Mouse (Mus musculus): Measurements from ENCODE around the gene U90926. TPM values are rescaled to one million over a fixed set of nuclear protein-coding genes. Genes with fewer than 3 reads are reported as not detected.
"Not testable (repeated sequence)": the region's sequence is repeated elsewhere in the genome, so short reads cannot be mapped to it uniquely, and the experiment has no call there.

The U90926 gene
- polyA plus RNA-seq, 1 experiment from 2014 or later = not detected

DNA sequence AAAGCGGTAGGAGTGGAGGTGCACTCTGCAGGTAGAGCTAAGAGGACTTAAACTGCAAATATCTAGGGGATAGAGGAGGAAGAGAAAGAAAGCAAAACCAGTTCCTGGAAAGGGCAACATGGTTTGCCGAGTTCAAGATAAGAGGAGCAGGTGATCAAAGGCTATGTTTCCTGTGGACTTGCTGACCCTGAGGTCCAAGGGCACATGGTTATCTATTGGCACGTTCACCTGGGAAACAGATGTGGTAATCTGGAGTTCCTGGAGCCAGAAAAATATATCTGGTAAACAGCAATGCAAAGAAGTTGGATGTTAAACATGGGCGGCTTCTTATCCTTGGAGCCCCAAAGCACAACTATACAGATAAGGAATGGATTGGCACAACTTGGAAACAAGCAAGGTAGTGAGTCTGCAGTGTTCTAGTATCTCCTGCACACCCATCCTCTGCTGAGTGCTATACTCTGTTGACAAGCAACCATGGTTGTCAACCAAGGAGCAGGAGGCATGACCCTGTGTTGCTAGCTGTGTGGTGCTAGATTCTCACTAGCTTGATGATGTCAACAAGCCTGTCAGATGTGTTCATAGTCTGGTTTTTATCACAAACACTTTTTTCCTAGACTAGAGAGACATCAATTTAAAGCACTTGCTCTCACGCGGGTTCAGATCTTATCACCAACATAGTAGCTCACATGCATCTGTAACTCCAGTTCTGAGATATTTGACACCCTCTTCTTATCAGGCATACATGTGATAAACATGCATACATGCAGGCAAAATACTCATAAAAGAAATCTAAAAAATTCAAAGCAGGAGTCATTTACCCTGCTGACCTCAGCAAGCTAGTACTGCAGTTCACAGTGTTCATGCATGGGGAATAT lies 10.8 kb downstream of the U90926 start:
- ATAC-seq = peak; percentile 84
- Histone ChIP-seq H3K9ac (ENCODE audit: low read depth, low read length) (no peak overlapping the region), H3K9me3 (ENCODE audit: control insufficient read depth, low read length) (no peaks in the 10 kb centered on the region), H3K27ac (ENCODE audit: low read length) (peak overlapping the region; percentile 72; the same call in 1 of the 2 replicates), H3K27me3 (replicated peaks; ENCODE audit: control insufficient read depth, insufficient read depth, low read length) (no peaks in the 10 kb centered on the region), H3K4me1 (ENCODE audit: control insufficient read depth, insufficient read depth, low read length) (peaks cover 15% of the 10 kb centered on the region), H3K36me3 (ENCODE audit: control insufficient read depth, insufficient read depth, low read length) (peaks cover 11% of the 10 kb centered on the region; the same call in 1 of the 2 replicates), H3K4me3 (ENCODE audit: low read length) (no peak overlapping the region), H3K4me2 (ENCODE audit: low read depth, low read length) (0 out of 2 replicates have a peak overlapping the region, but pooled peaks have one; percentile 6)
- 60% methylated on average over 6 of the region's 6 CpGs for WGBS

DNA sequence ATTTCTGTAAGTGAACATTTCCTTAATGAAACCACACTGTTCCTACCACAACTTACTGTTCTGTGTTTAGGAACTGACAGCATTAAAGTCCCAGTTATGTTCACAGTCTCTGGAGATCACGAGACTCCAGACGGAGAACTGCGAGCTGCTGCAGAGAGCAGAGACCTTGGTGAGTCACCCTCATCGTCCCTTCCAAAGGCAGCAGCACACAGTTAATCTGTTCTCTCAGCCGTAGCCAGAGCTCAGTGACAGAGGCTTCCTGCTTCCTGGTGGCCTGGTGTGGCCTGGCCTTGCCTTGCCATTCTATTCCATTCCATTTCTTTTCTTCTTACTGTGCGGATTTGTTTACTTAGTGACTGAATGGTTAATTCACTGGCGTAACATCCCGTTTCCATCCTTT lies 16.9 kb downstream of the U90926 start:
- no peak for ATAC-seq
- H3K36me3 ChIP-seq (ENCODE audit: control insufficient read depth, insufficient read depth, low read length) = peaks cover 20% of the 10 kb centered on the region
- no peak overlapping the region for H3K9ac ChIP-seq (ENCODE audit: low read depth, low read length)
- no peaks in the 10 kb centered on the region for H3K9me3 ChIP-seq (ENCODE audit: control insufficient read depth, low read length)
- 80% methylated on average over 8 of the region's 8 CpGs for WGBS
- no peak overlapping the region for H3K27ac ChIP-seq (ENCODE audit: low read length)
- H3K4me2 ChIP-seq (ENCODE audit: low read depth, low read length) = no peak overlapping the region
- H3K4me3 ChIP-seq (ENCODE audit: low read length) = no peak overlapping the region
- H3K4me1 ChIP-seq (ENCODE audit: control insufficient read depth, insufficient read depth, low read length) = no peaks in the 10 kb centered on the region
- H3K27me3 ChIP-seq (replicated peaks; ENCODE audit: control insufficient read depth, insufficient read depth, low read length) = no peaks in the 10 kb centered on the region

DNA sequence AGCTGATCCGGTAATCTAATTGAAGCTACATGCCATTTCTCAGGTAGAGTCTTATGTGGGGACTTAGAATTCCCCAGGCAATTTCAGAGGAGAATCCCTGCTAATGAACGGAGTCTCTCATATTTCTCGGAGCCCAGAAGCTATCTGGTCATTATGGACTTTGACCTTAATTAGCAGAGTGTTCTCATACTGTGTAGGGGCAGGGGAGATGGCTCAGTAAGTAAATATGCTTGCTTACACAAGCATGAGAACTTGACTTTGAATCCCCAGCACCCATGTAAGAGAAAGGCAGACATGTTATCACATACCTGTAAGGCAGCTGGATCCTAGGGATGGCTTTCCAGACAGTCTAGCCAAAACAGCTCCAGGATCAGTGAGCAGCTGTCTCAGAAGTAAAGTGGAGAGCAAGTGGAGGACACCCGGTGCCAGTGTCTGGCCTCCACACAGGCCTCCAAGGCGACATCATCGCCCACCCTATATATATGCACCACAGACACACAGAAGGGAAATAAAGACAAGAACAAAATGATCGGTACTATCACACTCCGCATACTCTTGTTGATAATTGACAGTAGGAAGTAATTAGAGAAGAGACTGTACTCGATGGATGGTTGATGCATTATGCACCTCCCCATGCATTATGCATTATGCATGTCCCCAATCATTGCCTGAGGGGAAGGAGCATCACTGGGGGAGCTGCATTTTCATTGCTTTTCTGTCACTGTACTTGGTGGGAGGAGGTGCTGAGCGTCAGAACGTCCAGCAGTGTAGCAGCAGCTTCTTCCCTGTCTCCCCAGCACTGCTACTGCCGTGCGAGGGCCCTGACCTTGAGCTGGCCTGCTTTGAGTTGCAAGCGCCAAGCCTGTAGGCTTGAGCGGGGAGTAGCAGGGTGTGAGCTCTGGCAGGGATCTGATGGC lies 18.1 kb downstream of the U90926 start:
- Histone ChIP-seq H3K27ac (ENCODE audit: low read length) (no peak overlapping the region), H3K9ac (ENCODE audit: low read depth, low read length) (no peak overlapping the region), H3K4me3 (ENCODE audit: low read length) (no peak overlapping the region), H3K4me2 (ENCODE audit: low read depth, low read length) (no peak overlapping the region), H3K9me3 (ENCODE audit: control insufficient read depth, low read length) (no peaks in the 10 kb centered on the region), H3K27me3 (replicated peaks; ENCODE audit: control insufficient read depth, insufficient read depth, low read length) (no peaks in the 10 kb centered on the region), H3K4me1 (ENCODE audit: control insufficient read depth, insufficient read depth, low read length) (no peaks in the 10 kb centered on the region), H3K36me3 (ENCODE audit: control insufficient read depth, insufficient read depth, low read length) (peaks cover 26% of the 10 kb centered on the region)
- WGBS = 82% methylated on average over 15 of the region's 15 CpGs
- no peak for ATAC-seq

DNA sequence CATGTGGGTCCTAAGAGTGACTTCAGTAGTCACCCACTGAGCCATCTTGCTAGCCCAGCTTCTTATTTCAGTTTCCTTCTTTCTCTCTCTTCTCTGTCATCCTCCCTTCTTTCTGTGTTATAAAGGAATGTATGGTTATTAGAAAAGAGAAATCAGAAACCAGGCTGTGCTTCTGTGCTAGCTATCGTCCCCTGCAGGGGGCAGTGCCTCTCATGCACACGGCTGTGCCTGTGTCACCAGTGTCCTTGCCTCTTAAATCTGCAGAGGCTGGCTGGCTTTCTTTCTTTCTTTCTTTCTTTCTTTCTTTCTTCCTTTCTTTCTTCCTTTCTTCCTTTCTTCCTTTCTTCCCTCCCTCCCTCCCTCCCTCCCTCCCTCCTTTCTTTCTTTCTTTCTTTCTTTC lies 19.5 kb downstream of the U90926 start:
- not testable (repeated sequence) for H3K9me3 ChIP-seq (ENCODE audit: control insufficient read depth, low read length); H3K27me3 ChIP-seq (replicated peaks; ENCODE audit: control insufficient read depth, insufficient read depth, low read length); ATAC-seq; H3K4me1 ChIP-seq (ENCODE audit: control insufficient read depth, insufficient read depth, low read length); H3K4me2 ChIP-seq (ENCODE audit: low read depth, low read length); H3K27ac ChIP-seq (ENCODE audit: low read length); H3K9ac ChIP-seq (ENCODE audit: low read depth, low read length); H3K4me3 ChIP-seq (ENCODE audit: low read length)
- H3K36me3 ChIP-seq (ENCODE audit: control insufficient read depth, insufficient read depth, low read length) = peaks cover 20% of the 10 kb centered on the region; the same call in 1 of the 2 replicates
- WGBS = 37% methylated on average over 2 of the region's 2 CpGs

DNA sequence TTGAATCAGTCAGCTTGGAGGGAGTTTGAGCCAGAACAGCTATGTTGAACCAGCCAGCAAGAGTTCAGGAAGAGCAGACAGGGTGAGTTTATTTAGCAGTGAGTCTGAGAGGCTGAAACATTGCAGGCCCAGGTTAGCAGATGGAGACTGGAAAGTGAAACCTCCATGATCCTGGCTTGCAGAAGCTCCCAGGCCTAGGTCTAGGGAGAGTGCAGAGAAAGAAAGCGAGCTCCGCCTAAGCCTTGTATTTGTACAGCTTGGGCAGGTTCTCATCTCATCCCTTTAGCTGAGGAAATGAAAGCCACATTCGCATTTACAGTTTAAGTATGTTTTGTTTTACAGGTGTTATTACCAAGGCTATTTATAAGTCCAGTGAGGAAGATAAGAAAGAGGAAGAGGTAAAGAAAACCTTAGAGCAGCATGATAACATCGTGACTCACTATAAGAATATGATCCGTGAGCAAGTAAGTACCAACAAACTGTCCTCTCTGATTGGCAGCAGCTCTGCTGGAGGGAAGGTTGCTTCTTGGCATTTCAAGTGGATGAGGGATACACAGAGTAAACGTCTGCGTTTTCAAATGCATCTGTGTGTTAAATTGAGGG lies 26.2 kb downstream of the U90926 start:
- WGBS = 91% methylated on average over 7 of the region's 7 CpGs
- no peak; the same call in 1 of the 2 replicates for ATAC-seq
- H3K4me1 ChIP-seq (ENCODE audit: control insufficient read depth, insufficient read depth, low read length) = no peaks in the 10 kb centered on the region
- no peaks in the 10 kb centered on the region for H3K27me3 ChIP-seq (replicated peaks; ENCODE audit: control insufficient read depth, insufficient read depth, low read length)
- H3K4me2 ChIP-seq (ENCODE audit: low read depth, low read length) = no peak overlapping the region
- H3K27ac ChIP-seq (ENCODE audit: low read length) = no peak overlapping the region
- no peak overlapping the region for H3K4me3 ChIP-seq (ENCODE audit: low read length)
- H3K36me3 ChIP-seq (ENCODE audit: control insufficient read depth, insufficient read depth, low read length) = peaks cover 30% of the 10 kb centered on the region
- H3K9ac ChIP-seq (ENCODE audit: low read depth, low read length) = no peak overlapping the region
- H3K9me3 ChIP-seq (ENCODE audit: control insufficient read depth, low read length) = no peaks in the 10 kb centered on the region

DNA sequence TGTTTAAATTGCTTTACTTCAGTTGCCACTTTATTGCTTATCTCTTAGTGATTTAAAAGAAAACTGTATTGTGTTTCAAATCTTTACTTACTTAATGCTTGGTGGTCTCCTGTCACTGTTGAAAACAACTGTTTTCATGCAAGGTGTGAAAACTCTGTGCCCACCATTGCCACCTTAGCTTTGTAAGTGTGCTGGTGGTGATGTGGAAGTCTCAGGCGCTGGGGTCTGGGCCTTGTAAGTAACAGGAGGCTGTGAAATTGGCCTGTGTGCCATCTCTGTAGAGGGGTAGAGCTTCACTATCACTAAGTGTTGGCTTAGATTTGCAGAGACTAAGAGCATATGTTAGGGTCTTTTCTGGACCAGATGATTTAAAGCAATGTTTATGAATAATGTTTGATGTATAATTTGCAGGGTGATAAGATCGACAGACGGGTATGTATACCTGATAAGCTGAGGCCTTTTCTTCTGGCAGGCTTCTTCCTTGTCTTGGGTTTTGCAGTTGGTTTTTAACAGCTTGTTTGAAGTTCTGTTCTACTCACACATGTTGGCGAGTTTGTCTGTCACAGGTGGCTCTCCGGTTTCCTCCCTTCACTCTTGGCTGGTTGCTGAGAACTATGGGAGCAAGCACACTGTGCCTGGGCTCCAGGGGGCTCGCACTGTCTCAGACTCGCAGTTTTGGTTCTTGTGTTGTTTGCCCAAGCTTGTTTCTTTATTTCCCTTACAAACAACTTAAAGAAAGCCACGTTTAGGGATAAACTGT lies 32.0 kb downstream of the U90926 start:
- Histone ChIP-seq H3K9me3 (ENCODE audit: control insufficient read depth, low read length) (no peaks in the 10 kb centered on the region), H3K4me1 (ENCODE audit: control insufficient read depth, insufficient read depth, low read length) (no peaks in the 10 kb centered on the region), H3K27me3 (replicated peaks; ENCODE audit: control insufficient read depth, insufficient read depth, low read length) (no peaks in the 10 kb centered on the region), H3K27ac (ENCODE audit: low read length) (no peak overlapping the region), H3K4me3 (ENCODE audit: low read length) (no peak overlapping the region), H3K4me2 (ENCODE audit: low read depth, low read length) (no peak overlapping the region), H3K36me3 (ENCODE audit: control insufficient read depth, insufficient read depth, low read length) (peaks cover 22% of the 10 kb centered on the region), H3K9ac (ENCODE audit: low read depth, low read length) (no peak overlapping the region)
- WGBS = 77% methylated on average over 8 of the region's 8 CpGs
- no peak for ATAC-seq

DNA sequence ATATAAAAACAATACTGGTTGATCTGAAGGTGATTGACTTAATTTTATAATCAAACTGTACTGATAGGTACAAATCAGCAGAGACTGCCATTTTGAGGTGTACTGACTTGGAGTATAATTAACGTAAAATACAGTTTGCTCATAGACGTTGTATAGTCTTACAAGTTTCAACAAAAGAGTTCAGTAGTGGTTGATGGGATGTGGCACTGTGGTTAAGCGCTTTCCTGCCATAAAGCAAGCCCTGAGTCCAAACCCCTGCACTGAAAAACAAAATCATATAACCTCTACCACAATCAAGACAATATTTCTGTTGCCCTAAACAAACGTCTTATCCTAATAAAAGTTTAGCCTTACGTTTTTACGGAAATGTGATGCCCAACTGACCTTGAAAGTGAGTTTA lies 49.2 kb downstream of the U90926 start:
- H3K27ac ChIP-seq (ENCODE audit: low read length) = no peak overlapping the region
- H3K9ac ChIP-seq (ENCODE audit: low read depth, low read length) = no peak overlapping the region
- no peak overlapping the region for H3K4me2 ChIP-seq (ENCODE audit: low read depth, low read length)
- H3K27me3 ChIP-seq (replicated peaks; ENCODE audit: control insufficient read depth, insufficient read depth, low read length) = no peaks in the 10 kb centered on the region
- no peaks in the 10 kb centered on the region for H3K9me3 ChIP-seq (ENCODE audit: control insufficient read depth, low read length)
- H3K4me3 ChIP-seq (ENCODE audit: low read length) = no peak overlapping the region
- no peak for ATAC-seq
- 76% methylated on average over 6 of the region's 6 CpGs for WGBS
- H3K4me1 ChIP-seq (ENCODE audit: control insufficient read depth, insufficient read depth, low read length) = no peaks in the 10 kb centered on the region
- peaks cover 3% of the 10 kb centered on the region; the same call in 1 of the 2 replicates for H3K36me3 ChIP-seq (ENCODE audit: control insufficient read depth, insufficient read depth, low read length)
